Comparison of ENCODE assay signal across 9 mouse cellular contexts in genomic region chr13:34916520-34917167, GRCm38 (mm10). TPM values are rescaled to one million over a fixed set of nuclear protein-coding genes. Genes with fewer than 3 reads are reported as not detected.
DNase-seq lines count a peak whose midpoint lies in the region; ATAC-seq and TF ChIP-seq lines count a peak whose summit lies in the region.
"Had no signal": no experiment of that assay in that cellular context is flagged by ENCODE, and none has a peak within 500 bp of the region (broad histone marks: within the 10 kb centered on the region; RNA-seq: fewer than 3 reads in every experiment).

No protein-coding gene starts in this region.

- H3K27ac ChIP-seq in spleen, adult 2 months (ENCODE audit: insufficient read depth, low read length), result no peak overlapping the region
- no peak overlapping the region for H3K27ac ChIP-seq in forebrain, embryonic 12.5 days
- H3K27ac ChIP-seq in intestine, postnatal 0 days (ENCODE audit: low read depth, low read length), result no peak overlapping the region
- no peak overlapping the region for H3K27ac ChIP-seq in lung, embryonic 16.5 days (ENCODE audit: low read length)
- no peak overlapping the region for H3K27ac ChIP-seq in stomach, postnatal 0 days (replicated peaks)
- H3K27ac ChIP-seq in left cerebral cortex, adult 2 months, result no peak overlapping the region

- no peaks in the 10 kb centered on the region for H3K27me3 ChIP-seq in spleen, adult 2 months (ENCODE audit: control insufficient read depth, insufficient read depth, low read length)
- H3K27me3 ChIP-seq in forebrain, embryonic 12.5 days, result 0 out of 2 replicates have a peak, but pooled peaks cover 3% of the 10 kb centered on the region
- no peaks in the 10 kb centered on the region for H3K27me3 ChIP-seq in intestine, postnatal 0 days (replicated peaks; ENCODE audit: control insufficient read depth, insufficient read depth, low read length)
- H3K27me3 ChIP-seq in lung, embryonic 16.5 days (ENCODE audit: control insufficient read depth, insufficient read depth, low read depth, low read length), result no peaks in the 10 kb centered on the region
- no peaks in the 10 kb centered on the region for H3K27me3 ChIP-seq in stomach, postnatal 0 days (ENCODE audit: control insufficient read depth, insufficient read depth, low read length)

- DNase-seq in spleen, adult 2 months (ENCODE audit: low read depth in 1 of 2, low spot score in 2 of 2), result no peak
- DNase-seq in spleen, adult 12 weeks (ENCODE audit: low spot score), result no peak
- DNase-seq in stomach, postnatal 0 days (ENCODE audit: low spot score), result peak; percentile 33
- DNase-seq in left cerebral cortex, adult 2 months (ENCODE audit: extremely low spot score in 1 of 2, low spot score in 2 of 2), result no peak
- DNase-seq in urinary bladder, postnatal 14 days (ENCODE audit: low spot score), result no peak

- WGBS in spleen, adult 2 months, result 34% methylated on average over 37 of the region's 37 CpGs
- 53% methylated on average over 21 of the region's 37 CpGs for WGBS in forebrain, embryonic 12.5 days
- WGBS in intestine, postnatal 0 days, result 29% methylated on average over 37 of the region's 37 CpGs
- WGBS in lung, embryonic 16.5 days, result 22% methylated on average over 36 of the region's 37 CpGs
- WGBS in stomach, postnatal 0 days, result 32% methylated on average over 37 of the region's 37 CpGs

- TF ChIP-seq EP300 in stomach, postnatal 0 days (optimal IDR thresholded peaks at IDR 0.05), result no peak

- no peaks in the 10 kb centered on the region for H3K36me3 ChIP-seq in spleen, adult 2 months (ENCODE audit: control insufficient read depth, insufficient read depth, low read length)
- H3K36me3 ChIP-seq in forebrain, embryonic 12.5 days (replicated peaks), result no peaks in the 10 kb centered on the region
- H3K36me3 ChIP-seq in intestine, postnatal 0 days (ENCODE audit: control insufficient read depth, insufficient read depth), result no peaks in the 10 kb centered on the region
- no peaks in the 10 kb centered on the region for H3K36me3 ChIP-seq in lung, embryonic 16.5 days (ENCODE audit: control insufficient read depth, insufficient read depth, low read length)
- H3K36me3 ChIP-seq in stomach, postnatal 0 days (ENCODE audit: control insufficient read depth, insufficient read depth, low read length), result no peaks in the 10 kb centered on the region

- H3K4me2 ChIP-seq in forebrain, embryonic 12.5 days, result peak overlapping the region; percentile 43
- peak overlapping the region; percentile 62 for H3K4me2 ChIP-seq in intestine, postnatal 0 days (replicated peaks; ENCODE audit: low read depth)
- H3K4me2 ChIP-seq in lung, embryonic 16.5 days (ENCODE audit: low read depth, low read length), result peak overlapping the region; percentile 73
- H3K4me2 ChIP-seq in stomach, postnatal 0 days (replicated peaks; ENCODE audit: low read depth), result peak overlapping the region; percentile 58

- intact Hi-C loops in left cerebral cortex, adult 2 months (cut with DNase I), result loop anchor here (10.0 kb wide), 1 partner anchor 1028 kb away; no protein-coding TSS in a partner anchor

- TF ChIP-seq CTCF in spleen, adult 2 months (IDR thresholded peaks at IDR 0.05; ENCODE audit: extremely low read depth, insufficient read depth, insufficient read length, insufficient replicate concordance), result no peak
- TF ChIP-seq CTCF in intestine, postnatal 0 days (IDR thresholded peaks at IDR 0.05; ENCODE audit: low read depth), result no peak
- TF ChIP-seq CTCF in stomach, postnatal 0 days (IDR thresholded peaks at IDR 0.05; ENCODE audit: low read depth), result no peak
- TF ChIP-seq CTCF in left cerebral cortex, adult 2 months (IDR thresholded peaks at IDR 0.05), result no peak

- no peak for ATAC-seq in forebrain, embryonic 12.5 days (ENCODE audit: low FRiP score)
- ATAC-seq in intestine, postnatal 0 days, result no peak
- peak; percentile 71 for ATAC-seq in lung, embryonic 16.5 days (ENCODE audit: low read depth)
- peak; percentile 63; the same call in 1 of the 2 replicates for ATAC-seq in stomach, postnatal 0 days (ENCODE audit: low FRiP score, low TSS enrichment)

- H3K9ac ChIP-seq in forebrain, embryonic 12.5 days, result no peak overlapping the region
- no peak overlapping the region for H3K9ac ChIP-seq in intestine, postnatal 0 days (ENCODE audit: low read depth, low read length)
- peak overlapping the region; percentile 61 for H3K9ac ChIP-seq in lung, embryonic 16.5 days (ENCODE audit: low read length)
- H3K9ac ChIP-seq in stomach, postnatal 0 days (ENCODE audit: low read length), result peak overlapping the region; percentile 45

- H3K4me1 ChIP-seq in spleen, adult 2 months (ENCODE audit: control insufficient read depth, insufficient read depth, insufficient read length), result 0 out of 2 replicates have a peak, but pooled peaks cover 2% of the 10 kb centered on the region
- peaks cover 5% of the 10 kb centered on the region for H3K4me1 ChIP-seq in forebrain, embryonic 12.5 days
- no peaks in the 10 kb centered on the region for H3K4me1 ChIP-seq in intestine, postnatal 0 days (replicated peaks; ENCODE audit: control insufficient read depth, insufficient read depth, low read length)
- H3K4me1 ChIP-seq in lung, embryonic 16.5 days (replicated peaks; ENCODE audit: control insufficient read depth, insufficient read depth, low read length), result no peaks in the 10 kb centered on the region; the same call in 1 of the 2 replicates
- H3K4me1 ChIP-seq in stomach, postnatal 0 days (replicated peaks; ENCODE audit: control insufficient read depth, insufficient read depth), result no peaks in the 10 kb centered on the region

- peak overlapping the region; percentile 28; the same call in 1 of the 2 replicates for H3K4me3 ChIP-seq in spleen, adult 2 months (ENCODE audit: extremely low read depth, insufficient read depth, insufficient read length)
- peak overlapping the region; percentile 14; the same call in 1 of the 2 replicates for H3K4me3 ChIP-seq in forebrain, embryonic 12.5 days (replicated peaks)
- peak overlapping the region; percentile 38 for H3K4me3 ChIP-seq in intestine, postnatal 0 days (ENCODE audit: low read depth, low read length)
- H3K4me3 ChIP-seq in lung, embryonic 16.5 days (ENCODE audit: low read length), result peak overlapping the region; percentile 45
- H3K4me3 ChIP-seq in stomach, postnatal 0 days (ENCODE audit: low read depth, low read length), result peak overlapping the region; percentile 31
- no peak overlapping the region for H3K4me3 ChIP-seq in left cerebral cortex, adult 2 months

- no peaks in the 10 kb centered on the region for H3K9me3 ChIP-seq in forebrain, embryonic 12.5 days
- no peaks in the 10 kb centered on the region for H3K9me3 ChIP-seq in intestine, postnatal 0 days (ENCODE audit: control insufficient read depth)
- no peaks in the 10 kb centered on the region for H3K9me3 ChIP-seq in lung, embryonic 16.5 days (ENCODE audit: control insufficient read depth, low read length)
- no peaks in the 10 kb centered on the region for H3K9me3 ChIP-seq in stomach, postnatal 0 days (ENCODE audit: control insufficient read depth, low read length)

- TF ChIP-seq POLR2A in spleen, adult 2 months (IDR thresholded peaks at IDR 0.05; ENCODE audit: low read depth, low read length), result no peak

RNA-seq across cellular contexts. Expression of gene Fam217a, which starts 7.5 kb away (rescaled TPM):
- not detected in 2 replicates for polyA plus RNA-seq in spleen, adult 2 months (2012; rRNA removed)
- 0.68 and 0.96 TPM in 2 replicates for polyA plus RNA-seq in forebrain, embryonic 12.5 days (2016; fragmentation: Nextera tagmentation; extraction: Ambion mirVana)
- polyA plus RNA-seq in intestine, postnatal 0 days (2015; fragmentation: Nextera tagmentation; extraction: Ambion mirVana), result 0.54 and 0.59 TPM in 2 replicates
- 1.7 and 1.9 TPM in 2 replicates for polyA plus RNA-seq in lung, embryonic 16.5 days (2015; fragmentation: Nextera tagmentation; extraction: Ambion mirVana)
- polyA plus RNA-seq in stomach, postnatal 0 days (2015; fragmentation: Nextera tagmentation; extraction: Ambion mirVana), result 0.78 and 0.96 TPM in 2 replicates
- under 1 TPM; 0.49 to 0.57 TPM for total RNA-seq in left cerebral cortex, adult 2 months (2021)
- total RNA-seq: neutrophil, adult 5-6 weeks had no signal

RNA-seq across cellular contexts. Expression of gene 4933417A18Rik, which starts 7.6 kb away (rescaled TPM):
- not detected in 2 replicates for polyA plus RNA-seq in spleen, adult 2 months (2012; rRNA removed)
- not detected in 2 replicates for polyA plus RNA-seq in forebrain, embryonic 12.5 days (2016; fragmentation: Nextera tagmentation; extraction: Ambion mirVana)
- polyA plus RNA-seq in intestine, postnatal 0 days (2015; fragmentation: Nextera tagmentation; extraction: Ambion mirVana), result not detected in 2 replicates
- not detected in 2 replicates for polyA plus RNA-seq in lung, embryonic 16.5 days (2015; fragmentation: Nextera tagmentation; extraction: Ambion mirVana)
- polyA plus RNA-seq in stomach, postnatal 0 days (2015; fragmentation: Nextera tagmentation; extraction: Ambion mirVana), result not detected in 2 replicates
- total RNA-seq in left cerebral cortex, adult 2 months (2021), result not detected
- total RNA-seq: neutrophil, adult 5-6 weeks had no signal

RNA-seq across cellular contexts. Expression of gene Prpf4b, which starts 41.5 kb away (rescaled TPM):
- polyA plus RNA-seq in spleen, adult 2 months (2012; rRNA removed), result 6.8 and 9.1 TPM in 2 replicates
- polyA plus RNA-seq in forebrain, embryonic 12.5 days (2016; fragmentation: Nextera tagmentation; extraction: Ambion mirVana), result 104 and 108 TPM in 2 replicates
- polyA plus RNA-seq in intestine, postnatal 0 days (2015; fragmentation: Nextera tagmentation; extraction: Ambion mirVana), result 44.2 and 51.2 TPM in 2 replicates
- polyA plus RNA-seq in lung, embryonic 16.5 days (2015; fragmentation: Nextera tagmentation; extraction: Ambion mirVana), result 65.2 and 70.6 TPM in 2 replicates
- 37.7 and 42.7 TPM in 2 replicates for polyA plus RNA-seq in stomach, postnatal 0 days (2015; fragmentation: Nextera tagmentation; extraction: Ambion mirVana)
- total RNA-seq in left cerebral cortex, adult 2 months (2021), result 10 to 100 TPM; 95.6 to 95.8 TPM

RNA-seq across cellular contexts. Expression of gene Eci3, which starts 47.0 kb away (rescaled TPM):
- polyA plus RNA-seq in spleen, adult 2 months (2012; rRNA removed), result 0.07 TPM in 1 of 2 replicates, not detected in the other
- polyA plus RNA-seq in forebrain, embryonic 12.5 days (2016; fragmentation: Nextera tagmentation; extraction: Ambion mirVana), result 0.19 and 0.45 TPM in 2 replicates
- 1.8 and 1.9 TPM in 2 replicates for polyA plus RNA-seq in intestine, postnatal 0 days (2015; fragmentation: Nextera tagmentation; extraction: Ambion mirVana)
- 0.36 and 0.55 TPM in 2 replicates for polyA plus RNA-seq in lung, embryonic 16.5 days (2015; fragmentation: Nextera tagmentation; extraction: Ambion mirVana)
- polyA plus RNA-seq in stomach, postnatal 0 days (2015; fragmentation: Nextera tagmentation; extraction: Ambion mirVana), result 1.3 and 1.5 TPM in 2 replicates
- under 1 TPM; 0.44 to 0.66 TPM for total RNA-seq in left cerebral cortex, adult 2 months (2021)
- total RNA-seq: neutrophil, adult 5-6 weeks had no signal

Comparison
In these comparisons a context has a peak if more than half of its experiments do, and no peak if none do; other contexts are left out.
1. ATAC-seq: peak in lung, embryonic 16.5 days (single experiment) and stomach, postnatal 0 days (single experiment); none in forebrain, embryonic 12.5 days (single experiment) and intestine, postnatal 0 days (single experiment).
2. H3K9ac ChIP-seq: peak in lung, embryonic 16.5 days (single experiment) and stomach, postnatal 0 days (single experiment); none in forebrain, embryonic 12.5 days (single experiment) and intestine, postnatal 0 days (single experiment).
3. Peak in every context shown above with its lines, with median percentiles within 50 percentile points of each other: H3K4me2 ChIP-seq.